Mouse (Mus musculus) ES-Bruce4 (cell line): ENCODE measurements around the gene Slc15a1.

Experiments used
- CTCF ChIP-seq: IDR thresholded peaks from one replicate; pipeline ENCODE4 v1.8.1; 2011; ENCODE audit warnings: low read depth, low read length
- EP300 ChIP-seq: IDR thresholded peaks from 2 replicates; pipeline ENCODE4 v1.6.1; 2011; ENCODE audit warnings: low read depth, low read length; ENCODE audit not compliant: insufficient read depth

- no peak for TF ChIP-seq CTCF
- TF ChIP-seq EP300, result no peak
These were observed 35.5 kb downstream of the Slc15a1 start for GRCm38 (mm10) chr14:121469601-121470000.
